Mouse (Mus musculus) forebrain, embryonic 16.5 days (tissue): ENCODE data around the gene Tmem104. TPM values are rescaled to one million over a fixed set of nuclear protein-coding genes. Genes with fewer than 3 reads are reported as not detected.

Source experiments
- ATAC-seq: fragments of 200-750 bp; cut with Nextera tagmentation; 2 replicates; pipeline ENCODE4 v1.8.0; 2017; ENCODE audit warnings: mild to moderate bottlenecking, moderate library complexity
- H3K27ac ChIP-seq: fragments of 300-500 bp; sonication (generic); 2 replicates; pipeline ENCODE4 v1.5.1; 2014; ENCODE audit warnings: low read length, control low read depth
- H3K27me3 ChIP-seq: fragments of 300-500 bp; sonication (generic); replicated peaks from 2 replicates; pipeline ENCODE4 v1.6.1; 2014; ENCODE audit warnings: low read length; ENCODE audit not compliant: control insufficient read depth, insufficient read depth
- H3K36me3 ChIP-seq: fragments of 300-500 bp; sonication (generic); 2 replicates; pipeline ENCODE4 v1.6.1; 2014; ENCODE audit not compliant: control insufficient read depth, insufficient read depth
- H3K4me1 ChIP-seq: fragments of 300-500 bp; sonication (generic); replicated peaks from 2 replicates; pipeline ENCODE4 v1.6.1; 2014; ENCODE audit warnings: low read length; ENCODE audit not compliant: control insufficient read depth, insufficient read depth
- H3K4me2 ChIP-seq: fragments of 300-500 bp; sonication (generic); 2 replicates; pipeline ENCODE4 v1.6.1; 2014; ENCODE audit warnings: mild to moderate bottlenecking, low read length, control low read depth
- H3K4me3 ChIP-seq: fragments of 300-500 bp; sonication (generic); replicated peaks from 2 replicates; pipeline ENCODE4 v1.5.1; 2014; ENCODE audit warnings: mild to moderate bottlenecking, low read length, control low read depth
- H3K9ac ChIP-seq: fragments of 300-500 bp; sonication (generic); replicated peaks from 2 replicates; pipeline ENCODE4 v1.6.1; 2014; ENCODE audit warnings: low read depth, low read length, control low read depth
- H3K9me3 ChIP-seq: fragments of 300-500 bp; sonication (generic); 2 replicates; pipeline ENCODE4 v1.6.1; 2016; ENCODE audit warnings: low read length; ENCODE audit not compliant: control insufficient read depth
- WGBS: fragments of 180-500 bp; shearing (Covaris S2); extraction: QIAGEN DNeasy Blood & Tissue Kit; methylation state at CpG from one replicate; pipeline ENCODE4 v1.1.7; 2014; 5-methylcytosine and 5-hydroxymethylcytosine counted together
- polyA plus RNA-seq: library from polyadenylated mRNA; unstranded; fragments of >200 nt; fragmentation: Nextera tagmentation; extraction: Ambion mirVana; gene quantifications from 2 replicates; pipeline ENCODE4 v1.2.1, GENCODE M21; 2015

Tmem104 gene
- polyA plus RNA-seq, 1 experiment from 2014 or later: 11.2 TPM

DNA sequence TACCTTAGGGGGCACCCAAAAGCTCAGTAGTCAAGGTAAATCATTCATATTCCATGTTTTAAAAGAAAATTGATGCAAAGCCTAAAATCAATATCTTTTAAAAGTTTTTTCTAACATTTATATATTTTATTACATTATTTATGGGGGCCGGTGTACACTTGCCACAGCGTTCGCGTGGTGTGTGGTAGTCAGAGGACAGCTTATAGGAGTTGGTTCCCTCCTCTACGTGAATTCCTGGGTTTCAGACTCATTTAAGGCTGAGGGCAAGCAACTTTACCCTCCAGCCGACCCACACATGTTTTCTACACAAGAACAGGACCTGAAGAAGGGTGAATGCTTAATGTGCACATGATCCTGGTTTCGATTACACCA, 90.3 kb downstream of the Tmem104 start:
- H3K36me3 ChIP-seq: no peaks in the 10 kb centered on the region
- peak overlapping the region; percentile 71 for H3K27ac ChIP-seq
- H3K4me2 ChIP-seq: peak overlapping the region; percentile 59
- H3K4me3 ChIP-seq: peak overlapping the region; percentile 65
- WGBS: 20% methylated on average over 7 of the region's 7 CpGs
- H3K9me3 ChIP-seq: no peaks in the 10 kb centered on the region
- peaks cover 20% of the 10 kb centered on the region for H3K4me1 ChIP-seq
- no peak for ATAC-seq
- H3K9ac ChIP-seq: peak overlapping the region; percentile 53
- no peaks in the 10 kb centered on the region for H3K27me3 ChIP-seq

DNA sequence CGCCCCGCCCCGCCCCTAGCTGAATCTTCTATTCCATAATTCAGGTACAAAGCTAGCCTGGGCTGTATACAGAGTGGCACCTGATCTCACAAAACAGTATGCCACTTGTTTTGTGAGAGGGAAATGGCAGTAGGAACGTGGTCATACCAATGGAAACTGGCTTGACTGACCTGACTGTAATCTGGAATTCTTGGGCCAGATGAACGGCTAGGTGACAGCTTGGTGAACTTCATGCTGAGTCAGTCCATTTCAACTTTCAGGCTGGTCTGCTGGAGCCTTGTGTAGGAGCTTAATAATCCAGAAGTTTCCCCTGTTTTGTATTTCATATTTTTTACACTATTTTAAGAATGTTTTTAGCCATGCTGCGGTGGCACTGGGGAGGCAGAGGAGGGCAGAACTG, 90.9 kb downstream of the Tmem104 start:
- no peak overlapping the region for H3K27ac ChIP-seq
- no peak overlapping the region for H3K4me2 ChIP-seq
- 79% methylated on average over 6 of the region's 6 CpGs for WGBS
- H3K4me1 ChIP-seq: peaks cover 20% of the 10 kb centered on the region
- no peaks in the 10 kb centered on the region for H3K9me3 ChIP-seq
- no peaks in the 10 kb centered on the region for H3K36me3 ChIP-seq
- no peak overlapping the region for H3K4me3 ChIP-seq
- H3K9ac ChIP-seq: no peak overlapping the region
- no peak for ATAC-seq
- H3K27me3 ChIP-seq: no peaks in the 10 kb centered on the region

DNA sequence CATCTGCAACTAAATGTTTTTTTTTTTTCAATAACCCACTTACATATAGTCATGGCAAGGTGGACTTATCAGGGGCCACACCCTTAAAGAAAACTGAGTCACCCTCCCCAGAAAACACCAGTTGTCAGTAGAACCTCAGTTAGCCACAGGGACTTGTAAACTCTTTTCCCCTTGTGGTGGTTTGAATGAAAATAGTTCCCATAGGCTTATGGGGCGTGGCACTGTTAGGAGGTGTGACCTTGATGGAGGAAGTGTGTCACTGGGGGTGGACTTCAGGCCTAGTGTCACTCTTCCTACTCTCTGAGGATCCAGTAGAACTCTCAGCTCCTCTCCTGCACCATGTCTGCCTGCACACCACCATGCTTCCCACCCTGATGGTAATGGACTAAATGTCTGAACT, 92.4 kb downstream of the Tmem104 start:
- WGBS: 55% methylated on average over 1 of the region's 1 CpGs
- H3K36me3 ChIP-seq: no peaks in the 10 kb centered on the region
- H3K9ac ChIP-seq: no peak overlapping the region
- ATAC-seq: no peak
- H3K9me3 ChIP-seq: no peaks in the 10 kb centered on the region
- H3K4me2 ChIP-seq: no peak overlapping the region
- peaks cover 20% of the 10 kb centered on the region for H3K4me1 ChIP-seq
- H3K27me3 ChIP-seq: no peaks in the 10 kb centered on the region
- no peak overlapping the region for H3K27ac ChIP-seq
- no peak overlapping the region for H3K4me3 ChIP-seq

DNA sequence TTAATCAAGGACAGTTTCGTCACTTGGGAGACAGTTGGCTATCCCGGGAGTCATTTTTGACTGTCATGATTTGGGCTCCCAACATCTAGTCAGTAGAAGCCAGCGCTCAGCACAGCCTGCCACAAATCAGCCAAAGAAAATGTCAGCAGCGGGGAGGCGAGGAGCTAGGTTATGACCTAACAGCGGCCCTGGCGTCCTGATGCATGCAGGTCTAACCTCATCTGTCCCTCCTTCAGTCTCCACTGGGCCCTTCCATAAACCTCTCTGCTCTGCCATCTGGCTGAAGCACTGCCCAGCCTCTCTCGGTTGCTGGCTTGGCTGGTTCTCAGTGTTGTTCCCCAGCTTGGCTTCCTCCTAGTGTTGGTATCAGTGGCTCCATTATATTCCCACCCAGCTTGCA, 95.0 kb downstream of the Tmem104 start:
- H3K9ac ChIP-seq: no peak overlapping the region

DNA sequence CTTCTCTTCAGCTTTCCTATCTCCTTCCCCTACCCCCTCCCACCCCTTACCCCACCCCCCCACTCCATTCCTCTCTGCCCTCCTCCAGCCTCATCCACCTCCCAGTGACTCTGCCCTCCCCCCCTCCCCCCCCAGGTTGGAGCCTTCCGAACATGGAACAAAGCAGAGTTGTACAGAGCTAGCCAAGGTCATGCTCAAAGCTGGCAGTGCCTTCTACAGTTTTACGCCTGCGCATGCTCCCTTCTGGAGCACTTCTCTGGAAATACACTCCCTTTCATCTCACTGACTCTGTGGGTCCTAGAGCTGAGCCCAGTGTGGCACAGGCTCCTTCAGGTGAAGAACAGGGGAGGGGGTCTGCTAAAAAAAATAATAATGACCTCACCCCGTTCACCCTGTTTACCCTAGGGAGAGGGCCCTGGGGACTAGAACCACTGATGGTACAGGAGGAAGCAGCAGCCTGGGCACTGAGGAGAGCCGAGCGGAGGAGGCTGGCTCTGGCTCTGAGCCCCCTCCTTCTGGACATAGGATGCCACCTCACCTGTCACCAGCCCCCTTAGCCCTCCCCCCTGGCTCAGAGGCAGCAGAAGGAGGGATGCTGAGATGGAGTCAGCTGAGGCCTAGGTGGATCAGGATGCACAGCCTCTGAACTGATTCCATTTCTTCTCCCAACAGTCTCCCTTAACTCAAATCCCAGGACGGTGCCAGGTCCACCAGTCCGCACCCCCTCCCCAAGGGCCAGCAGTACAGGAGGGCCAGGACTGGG, 95.6 kb downstream of the Tmem104 start:
- no peak overlapping the region for H3K4me2 ChIP-seq
- H3K4me3 ChIP-seq: no peak overlapping the region
- H3K27ac ChIP-seq: no peak overlapping the region
- H3K27me3 ChIP-seq: no peaks in the 10 kb centered on the region
- no peak overlapping the region for H3K9ac ChIP-seq
- ATAC-seq: no peak
- WGBS: 86% methylated on average over 8 of the region's 8 CpGs
- H3K9me3 ChIP-seq: no peaks in the 10 kb centered on the region
- H3K36me3 ChIP-seq: no peaks in the 10 kb centered on the region
- H3K4me1 ChIP-seq: peaks cover 18% of the 10 kb centered on the region

More for the DNA sequence above, 95.0 kb downstream of the Tmem104 start:
- Histone ChIP-seq H3K9me3 (no peaks in the 10 kb centered on the region), H3K27me3 (no peaks in the 10 kb centered on the region), H3K4me2 (no peak overlapping the region), H3K4me1 (peaks cover 22% of the 10 kb centered on the region), H3K27ac (no peak overlapping the region), H3K4me3 (no peak overlapping the region), H3K36me3 (no peaks in the 10 kb centered on the region)
- no peak for ATAC-seq
- WGBS: 78% methylated on average over 8 of the region's 8 CpGs

DNA sequence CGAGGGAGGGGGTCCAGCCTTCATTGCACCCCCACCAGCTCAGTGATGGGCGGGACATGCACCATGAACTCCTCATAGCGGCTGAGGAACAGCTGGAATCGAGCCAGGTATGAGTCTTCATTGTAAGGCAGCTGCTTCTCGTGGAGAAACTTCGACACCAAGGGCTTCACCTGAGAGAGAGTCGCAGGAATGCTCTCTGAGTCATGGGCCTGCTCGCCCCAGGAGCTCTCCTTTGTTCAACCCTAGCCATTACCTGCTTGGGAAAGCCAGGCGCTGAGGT, 96.1 kb downstream of the Tmem104 start:
- Histone ChIP-seq H3K9ac (no peak overlapping the region), H3K27me3 (no peaks in the 10 kb centered on the region), H3K4me2 (no peak overlapping the region), H3K36me3 (no peaks in the 10 kb centered on the region), H3K4me1 (peaks cover 15% of the 10 kb centered on the region), H3K4me3 (no peak overlapping the region), H3K9me3 (no peaks in the 10 kb centered on the region), H3K27ac (no peak overlapping the region)
- 71% methylated on average over 9 of the region's 9 CpGs for WGBS
- no peak for ATAC-seq

DNA sequence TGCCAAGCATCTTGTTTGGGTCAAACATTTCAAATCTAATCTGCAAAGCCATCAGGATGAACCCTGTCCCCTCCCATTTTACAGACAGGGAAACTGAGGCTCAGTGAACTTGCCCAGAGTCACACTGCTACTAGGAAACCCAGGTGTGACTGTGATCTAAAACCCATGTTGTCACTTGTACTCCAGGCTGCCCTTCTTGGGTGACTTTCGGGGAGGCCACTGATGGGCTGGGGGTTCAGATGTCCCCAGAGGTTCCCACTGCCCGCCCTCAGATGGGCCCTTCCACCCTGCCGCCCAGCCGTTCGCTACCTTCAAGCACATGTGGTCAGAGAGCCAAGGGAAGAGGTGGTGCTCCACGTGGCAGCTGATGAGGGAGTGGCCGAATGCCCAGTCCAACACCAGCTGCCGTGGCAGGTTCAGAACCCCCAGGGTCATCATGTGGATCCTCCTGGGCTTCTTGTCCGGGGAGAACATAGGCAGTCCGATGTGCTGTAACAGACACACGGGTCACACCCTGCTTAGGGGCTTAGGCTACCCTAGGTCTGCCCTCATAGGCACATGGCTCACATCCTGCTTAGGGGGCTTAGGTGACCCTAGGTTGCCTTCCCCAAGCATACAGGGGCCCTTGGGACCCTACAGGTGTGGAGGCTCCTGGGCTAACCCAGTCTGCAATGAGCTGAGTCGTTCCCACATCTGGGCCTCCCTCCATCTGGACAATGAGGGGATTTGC, 96.8 kb downstream of the Tmem104 start:
- no peaks in the 10 kb centered on the region for H3K36me3 ChIP-seq
- peaks cover 15% of the 10 kb centered on the region for H3K4me1 ChIP-seq
- WGBS: 86% methylated on average over 12 of the region's 12 CpGs
- no peak overlapping the region for H3K4me2 ChIP-seq
- H3K9ac ChIP-seq: no peak overlapping the region
- H3K27me3 ChIP-seq: no peaks in the 10 kb centered on the region
- H3K27ac ChIP-seq: no peak overlapping the region
- no peak for ATAC-seq
- H3K9me3 ChIP-seq: no peaks in the 10 kb centered on the region
- H3K4me3 ChIP-seq: no peak overlapping the region

DNA sequence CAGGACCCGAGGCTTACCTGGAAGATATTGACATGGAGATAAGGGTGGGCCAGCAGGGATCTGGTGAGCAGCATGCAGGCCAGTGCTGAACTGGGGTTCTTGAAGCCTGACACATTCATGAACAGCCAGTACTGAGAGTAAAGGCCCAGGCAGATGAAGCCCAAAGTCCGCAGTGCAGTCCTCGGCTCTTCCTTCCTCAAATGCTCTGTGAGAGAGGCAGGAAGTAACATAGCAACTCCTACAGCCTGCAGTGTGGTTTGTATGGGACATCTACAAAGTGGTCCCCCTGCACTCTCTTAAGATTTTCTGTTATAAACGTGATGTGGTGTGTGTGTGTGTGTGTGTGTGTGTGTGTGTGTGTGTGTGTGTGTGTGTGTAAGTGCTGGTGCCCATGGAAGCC, 98.0 kb downstream of the Tmem104 start:
- Histone ChIP-seq H3K36me3 (no peaks in the 10 kb centered on the region), H3K27me3 (no peaks in the 10 kb centered on the region), H3K27ac (no peak overlapping the region), H3K9me3 (no peaks in the 10 kb centered on the region), H3K9ac (no peak overlapping the region), H3K4me1 (peaks cover 15% of the 10 kb centered on the region), H3K4me2 (no peak overlapping the region), H3K4me3 (no peak overlapping the region)
- no peak for ATAC-seq
- 75% methylated on average over 4 of the region's 4 CpGs for WGBS

DNA sequence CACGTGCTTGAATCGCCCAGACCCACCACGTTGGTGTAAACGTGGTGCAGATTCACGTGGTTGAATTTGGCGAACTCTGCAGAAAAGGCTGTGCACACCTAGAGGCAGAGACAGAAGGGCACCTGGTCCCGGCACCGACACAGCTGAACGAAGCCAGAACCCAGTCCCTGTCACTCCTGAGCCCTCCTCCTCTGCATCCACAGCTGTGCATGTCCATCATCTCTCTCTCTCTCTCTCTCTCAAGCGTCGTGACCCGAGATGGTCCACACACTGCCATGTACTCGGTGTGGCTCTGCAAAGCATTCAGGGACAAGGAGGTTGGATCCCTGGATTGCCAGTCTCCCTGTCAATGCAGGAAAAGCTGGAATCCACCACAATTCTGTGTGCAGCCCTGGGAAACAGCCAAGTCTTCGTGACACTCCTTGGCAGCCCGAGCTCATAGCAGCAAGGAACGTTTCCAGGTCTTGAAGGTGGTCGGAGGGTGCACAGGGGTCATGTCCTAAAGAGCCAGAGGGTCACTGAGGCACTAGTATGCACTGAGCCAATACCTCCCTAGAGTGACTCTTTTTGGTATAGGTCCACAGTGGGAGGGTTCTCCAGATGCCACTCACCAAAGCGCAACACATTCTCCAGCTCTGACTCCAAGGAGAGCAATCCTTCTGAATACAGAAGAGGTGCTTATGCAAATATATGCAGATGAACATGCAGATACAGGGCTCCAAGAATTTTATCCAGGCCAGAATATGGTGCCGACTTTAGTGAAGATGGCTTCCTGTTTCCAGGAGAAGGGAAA, 99.1 kb downstream of the Tmem104 start:
- Histone ChIP-seq H3K9me3 (no peaks in the 10 kb centered on the region), H3K36me3 (no peaks in the 10 kb centered on the region), H3K4me1 (peaks cover 15% of the 10 kb centered on the region), H3K27me3 (no peaks in the 10 kb centered on the region), H3K27ac (peak overlapping the region; percentile 39), H3K9ac (no peak overlapping the region), H3K4me2 (peak overlapping the region; percentile 10; the same call in 1 of the 2 replicates), H3K4me3 (no peak overlapping the region)
- 64% methylated on average over 19 of the region's 19 CpGs for WGBS
- ATAC-seq: peak; percentile 49; the same call in 1 of the 2 replicates
